Mouse (Mus musculus): ENCODE results near the gene Cyp2s1. TPM values are rescaled to one million over a fixed set of nuclear protein-coding genes. Genes with fewer than 3 reads are reported as not detected.
A peak's percentile ranks its signal among the peaks of the same experiment; 100 is the strongest.

Cyp2s1 gene
- 2.7 and 5.2 TPM in 2 replicates for polyA plus RNA-seq (2012; rRNA removed)

DNA sequence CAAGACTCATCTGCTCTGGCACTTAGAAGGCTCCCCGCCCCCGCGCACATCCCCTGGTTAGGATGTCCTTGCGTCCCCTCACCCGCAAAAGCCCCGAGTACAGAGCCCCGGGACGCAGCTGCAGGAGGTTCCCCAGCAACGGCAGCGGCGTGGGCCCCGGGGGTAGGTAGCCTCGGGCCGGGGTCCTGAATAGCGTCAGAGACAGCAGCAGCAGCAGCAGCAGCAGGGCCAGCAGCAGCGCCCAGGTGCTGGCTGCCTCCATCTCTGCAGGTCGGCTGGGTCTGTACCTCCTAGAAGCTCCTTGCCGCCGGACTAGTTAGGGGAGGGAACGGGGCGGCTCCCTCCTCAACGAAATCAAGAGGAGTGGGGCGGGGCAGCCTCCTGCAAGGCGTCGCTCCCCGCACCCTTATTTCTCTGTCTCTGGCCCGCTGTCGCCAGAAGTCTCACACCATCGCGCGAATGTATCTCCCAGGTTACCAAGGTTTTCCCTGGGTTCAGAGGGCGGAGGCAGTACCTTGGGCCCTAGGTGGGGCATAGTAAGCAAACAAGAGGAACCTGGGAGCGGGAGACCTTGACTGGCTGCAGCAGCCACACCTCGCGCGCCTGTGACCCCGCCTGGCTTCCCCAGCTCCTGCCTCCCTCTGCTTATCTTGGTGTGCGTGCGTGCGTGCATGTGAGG, at the start of gene Cyp2s1:
Cyp2s1 (minus strand) TSS at position 673 of the 679 bp plus-strand sequence.
- Histone ChIP-seq H3K4me3 (ENCODE audit: control insufficient read depth, insufficient read depth, low read length) (peak within 1 kb of the TSS; percentile 35), H3K27ac (ENCODE audit: control insufficient read depth, insufficient read depth, low read length) (no peak within 1 kb of the TSS), H3K27me3 (ENCODE audit: control insufficient read depth, insufficient read depth, low read length) (peaks cover 6% of the 10 kb centered on the region; the same call in 1 of the 2 replicates), H3K4me1 (replicated peaks; ENCODE audit: control insufficient read depth, insufficient read depth, low read length) (peaks cover 18% of the 10 kb centered on the region), H3K36me3 (ENCODE audit: control insufficient read depth, insufficient read depth, low read length) (no peaks in the 10 kb centered on the region)
- WGBS: 3% methylated on average over 40 of the region's 40 CpGs
- DNase-seq: peak; percentile 46
- TF ChIP-seq POLR2A (IDR thresholded peaks at IDR 0.05; ENCODE audit: control insufficient read depth, extremely low read depth, insufficient read depth, low read length, poor library complexity): no peak

DNA sequence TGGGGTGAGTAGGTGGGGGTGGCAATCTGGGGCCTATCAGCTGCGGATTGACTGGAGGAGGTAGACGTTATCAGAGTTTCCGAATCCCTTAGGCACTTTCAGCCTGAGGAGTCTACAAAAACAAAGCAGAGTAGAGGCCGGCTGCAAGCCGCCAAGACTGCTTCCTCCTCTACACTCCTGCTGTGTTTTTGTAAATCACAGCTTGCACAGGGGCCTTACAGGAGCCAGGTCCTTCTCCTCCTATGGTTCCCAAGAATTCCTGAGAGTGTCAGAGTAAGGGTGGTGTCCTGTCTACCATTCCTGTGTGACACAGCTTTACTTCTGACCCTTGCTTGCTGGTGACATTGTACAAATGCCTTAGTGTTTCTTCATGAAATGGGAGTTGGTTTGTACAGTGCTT, 48.1 kb upstream of the Cyp2s1 start:
- no peaks in the 10 kb centered on the region for H3K36me3 ChIP-seq (ENCODE audit: control insufficient read depth, insufficient read depth, low read length)
- no peak for DNase-seq
- H3K27me3 ChIP-seq (ENCODE audit: control insufficient read depth, insufficient read depth, low read length): no peaks in the 10 kb centered on the region
- TF ChIP-seq POLR2A (IDR thresholded peaks at IDR 0.05; ENCODE audit: control insufficient read depth, extremely low read depth, insufficient read depth, low read length, poor library complexity) (no peak), CTCF (IDR thresholded peaks at IDR 0.05; ENCODE audit: borderline replicate concordance, control insufficient read depth, extremely low read depth, insufficient read depth, low read length, poor library complexity) (no peak)
- H3K4me3 ChIP-seq (ENCODE audit: control insufficient read depth, insufficient read depth, low read length): no peak overlapping the region
- WGBS: 82% methylated on average over 5 of the region's 5 CpGs
- H3K27ac ChIP-seq (ENCODE audit: control insufficient read depth, insufficient read depth, low read length): no peak overlapping the region
- no peaks in the 10 kb centered on the region for H3K4me1 ChIP-seq (replicated peaks; ENCODE audit: control insufficient read depth, insufficient read depth, low read length)

DNA sequence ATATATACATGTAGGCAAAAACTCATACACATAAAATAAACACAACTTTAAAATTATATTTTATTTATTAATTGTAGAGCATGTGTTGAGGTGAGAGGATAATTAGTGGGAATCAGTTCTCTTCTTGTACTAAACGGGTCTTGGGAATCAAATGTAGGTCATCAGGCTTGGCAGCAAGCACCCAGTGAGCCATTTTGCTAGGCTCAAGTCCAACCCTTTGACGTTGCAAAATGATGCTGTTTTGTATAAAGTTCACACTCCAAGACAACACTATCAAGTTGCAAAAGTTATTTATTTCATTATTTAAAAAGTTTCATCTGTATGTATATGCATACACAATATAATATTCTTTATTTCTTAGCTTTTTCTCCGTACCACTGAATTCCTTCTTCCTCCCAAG, 47.0 kb upstream of the Cyp2s1 start:
- Histone ChIP-seq H3K27me3 (ENCODE audit: control insufficient read depth, insufficient read depth, low read length) (no peaks in the 10 kb centered on the region), H3K36me3 (ENCODE audit: control insufficient read depth, insufficient read depth, low read length) (no peaks in the 10 kb centered on the region), H3K27ac (ENCODE audit: control insufficient read depth, insufficient read depth, low read length) (no peak overlapping the region), H3K4me3 (ENCODE audit: control insufficient read depth, insufficient read depth, low read length) (no peak overlapping the region), H3K4me1 (replicated peaks; ENCODE audit: control insufficient read depth, insufficient read depth, low read length) (no peaks in the 10 kb centered on the region)
- no peak for DNase-seq
- 85% methylated on average over 3 of the region's 3 CpGs for WGBS
- TF ChIP-seq POLR2A (IDR thresholded peaks at IDR 0.05; ENCODE audit: control insufficient read depth, extremely low read depth, insufficient read depth, low read length, poor library complexity): no peak
- no peak for TF ChIP-seq CTCF (IDR thresholded peaks at IDR 0.05; ENCODE audit: borderline replicate concordance, control insufficient read depth, extremely low read depth, insufficient read depth, low read length, poor library complexity)

DNA sequence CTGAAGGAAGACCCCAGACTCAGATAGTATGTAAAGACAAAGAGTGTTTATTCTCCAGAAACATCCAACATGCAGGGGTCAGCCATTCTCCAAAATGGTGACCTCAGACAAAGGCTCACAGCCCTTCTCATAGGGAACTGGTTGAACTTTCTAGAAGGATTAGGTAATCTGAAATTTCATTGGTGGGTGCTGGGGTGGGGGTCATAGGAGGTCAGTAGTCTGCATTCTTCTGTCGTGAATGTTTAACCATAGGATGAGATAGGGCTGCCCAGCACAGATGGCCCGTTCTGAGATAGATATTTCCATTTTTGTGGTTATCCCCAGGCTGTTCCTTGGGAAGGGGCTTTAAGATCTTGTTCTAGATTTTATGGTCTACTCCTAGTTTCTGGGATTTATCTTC, 45.7 kb upstream of the Cyp2s1 start:
- Histone ChIP-seq H3K4me1 (replicated peaks; ENCODE audit: control insufficient read depth, insufficient read depth, low read length) (no peaks in the 10 kb centered on the region), H3K27ac (ENCODE audit: control insufficient read depth, insufficient read depth, low read length) (no peak overlapping the region), H3K4me3 (ENCODE audit: control insufficient read depth, insufficient read depth, low read length) (no peak overlapping the region), H3K36me3 (ENCODE audit: control insufficient read depth, insufficient read depth, low read length) (no peaks in the 10 kb centered on the region), H3K27me3 (ENCODE audit: control insufficient read depth, insufficient read depth, low read length) (no peaks in the 10 kb centered on the region)
- WGBS: 79% methylated on average over 2 of the region's 2 CpGs
- no peak for TF ChIP-seq POLR2A (IDR thresholded peaks at IDR 0.05; ENCODE audit: control insufficient read depth, extremely low read depth, insufficient read depth, low read length, poor library complexity)
- no peak for TF ChIP-seq CTCF (IDR thresholded peaks at IDR 0.05; ENCODE audit: borderline replicate concordance, control insufficient read depth, extremely low read depth, insufficient read depth, low read length, poor library complexity)
- no peak for DNase-seq

DNA sequence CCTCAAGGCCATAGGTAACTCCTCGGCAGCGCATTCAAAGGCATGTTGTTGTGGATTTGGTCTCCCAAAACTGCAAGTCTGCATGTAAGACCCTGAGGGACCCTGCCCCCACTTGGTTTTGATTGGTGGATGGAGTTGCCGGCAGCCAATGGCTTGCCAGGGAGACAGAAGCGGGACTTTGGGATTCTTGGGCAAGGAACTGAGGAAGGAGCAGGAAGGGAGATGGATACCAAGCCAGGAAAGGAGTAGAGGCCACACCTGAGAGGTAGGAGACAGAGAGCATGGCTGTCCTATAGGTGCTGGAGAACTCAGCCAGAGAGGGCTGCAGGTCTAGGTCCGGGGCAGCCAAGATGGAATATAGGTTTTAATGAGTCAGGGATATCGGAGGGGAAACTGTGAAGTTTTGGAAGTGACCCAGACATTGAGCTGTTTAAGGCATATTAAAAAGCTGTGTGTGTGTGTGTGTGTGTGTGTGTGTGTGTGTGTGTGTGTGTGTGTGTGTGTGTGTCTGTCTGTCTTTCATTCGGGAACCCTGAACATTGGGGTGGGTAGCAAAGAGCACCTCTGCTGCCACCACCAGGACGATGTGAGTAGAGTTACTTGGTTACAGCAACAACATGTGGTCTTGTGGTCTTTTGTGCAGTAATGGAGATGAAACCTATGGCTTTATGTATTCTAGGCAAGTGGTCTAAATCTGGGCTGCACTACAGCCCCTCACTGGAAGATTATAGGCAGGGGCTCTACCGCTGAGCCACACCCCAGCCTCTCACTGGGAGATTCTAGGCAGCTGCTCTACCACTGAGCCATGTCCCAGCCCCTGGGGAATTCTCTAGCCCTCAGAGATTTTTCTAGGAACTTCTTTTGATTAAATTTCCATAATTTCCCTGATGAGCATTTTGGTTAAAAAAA, 43.5 kb upstream of the Cyp2s1 start:
- H3K4me1 ChIP-seq (replicated peaks; ENCODE audit: control insufficient read depth, insufficient read depth, low read length): no peaks in the 10 kb centered on the region
- DNase-seq: no peak
- no peaks in the 10 kb centered on the region for H3K36me3 ChIP-seq (ENCODE audit: control insufficient read depth, insufficient read depth, low read length)
- H3K4me3 ChIP-seq (ENCODE audit: control insufficient read depth, insufficient read depth, low read length): no peak overlapping the region
- TF ChIP-seq CTCF (IDR thresholded peaks at IDR 0.05; ENCODE audit: borderline replicate concordance, control insufficient read depth, extremely low read depth, insufficient read depth, low read length, poor library complexity) (no peak), POLR2A (IDR thresholded peaks at IDR 0.05; ENCODE audit: control insufficient read depth, extremely low read depth, insufficient read depth, low read length, poor library complexity) (no peak)
- no peaks in the 10 kb centered on the region for H3K27me3 ChIP-seq (ENCODE audit: control insufficient read depth, insufficient read depth, low read length)
- 41% methylated on average over 9 of the region's 9 CpGs for WGBS
- no peak overlapping the region for H3K27ac ChIP-seq (ENCODE audit: control insufficient read depth, insufficient read depth, low read length)

- H3K27me3 ChIP-seq (ENCODE audit: control insufficient read depth, insufficient read depth, low read length): no peaks in the 10 kb centered on the region
- H3K36me3 ChIP-seq (ENCODE audit: control insufficient read depth, insufficient read depth, low read length): no peaks in the 10 kb centered on the region
- H3K4me1 ChIP-seq (replicated peaks; ENCODE audit: control insufficient read depth, insufficient read depth, low read length): no peaks in the 10 kb centered on the region
- H3K27ac ChIP-seq (ENCODE audit: control insufficient read depth, insufficient read depth, low read length): no peak overlapping the region
- TF ChIP-seq CTCF (IDR thresholded peaks at IDR 0.05; ENCODE audit: borderline replicate concordance, control insufficient read depth, extremely low read depth, insufficient read depth, low read length, poor library complexity) (0 out of 2 replicates have a peak, but pooled peaks have one; percentile 53), POLR2A (IDR thresholded peaks at IDR 0.05; ENCODE audit: control insufficient read depth, extremely low read depth, insufficient read depth, low read length, poor library complexity) (no peak)
- WGBS: 33% methylated on average over 8 of the region's 8 CpGs
- no peak overlapping the region for H3K4me3 ChIP-seq (ENCODE audit: control insufficient read depth, insufficient read depth, low read length)
- peak; percentile 76 for DNase-seq
These were observed 38.4 kb upstream of the Cyp2s1 start for GRCm38 (mm10) chr7:25855082-25855481.

Measured in thymus, adult 2 months (tissue).